Mouse (Mus musculus) intestine, embryonic 16.5 days (tissue): Measurements from ENCODE around the gene Brpf1. TPM values are rescaled to one million over a fixed set of nuclear protein-coding genes. Genes with fewer than 3 reads are reported as not detected.
A peak's percentile ranks its signal among the peaks of the same experiment; 100 is the strongest.
"Not testable (repeated sequence)": the region's sequence is repeated elsewhere in the genome, so short reads cannot be mapped to it uniquely, and the experiment has no call there.

Source experiments
- ATAC-seq: fragments of 200-750 bp; cut with Nextera tagmentation; 2 replicates; pipeline ENCODE4 v1.8.0; 2017; ENCODE audit warnings: moderate TSS enrichment, moderate library complexity
- H3K27ac ChIP-seq: fragments of 300-500 bp; sonication (generic); 2 replicates; pipeline ENCODE4 v1.5.1; 2014; ENCODE audit warnings: mild to moderate bottlenecking, low read length
- H3K27me3 ChIP-seq: fragments of 300-500 bp; sonication (generic); replicated peaks from 2 replicates; pipeline ENCODE4 v1.6.1; 2014; ENCODE audit warnings: low read length, control low read depth, mixed read lengths; ENCODE audit not compliant: control insufficient read depth, insufficient read depth
- H3K36me3 ChIP-seq: fragments of 300-500 bp; sonication (generic); 2 replicates; pipeline ENCODE4 v1.6.1; 2014; ENCODE audit warnings: low read length, control low read depth; ENCODE audit not compliant: control insufficient read depth, insufficient read depth
- H3K4me1 ChIP-seq: fragments of 300-500 bp; sonication (generic); 2 replicates; pipeline ENCODE4 v1.6.1; 2014; ENCODE audit warnings: low read length, control low read depth, mixed read lengths; ENCODE audit not compliant: control insufficient read depth, insufficient read depth
- H3K4me2 ChIP-seq: fragments of 300-500 bp; sonication (generic); 2 replicates; pipeline ENCODE4 v1.6.1; 2014; ENCODE audit warnings: low read depth, low read length, control low read depth
- H3K4me3 ChIP-seq: fragments of 300-500 bp; sonication (generic); 2 replicates; pipeline ENCODE4 v1.5.1; 2014; ENCODE audit warnings: mild to moderate bottlenecking, low read length
- H3K9ac ChIP-seq: fragments of 300-500 bp; sonication (generic); 2 replicates; pipeline ENCODE4 v1.6.1; 2014; ENCODE audit warnings: low read depth, low read length
- H3K9me3 ChIP-seq: fragments of 300-500 bp; sonication (generic); 2 replicates; pipeline ENCODE4 v1.6.1; 2016; ENCODE audit warnings: low read length, control low read depth; ENCODE audit not compliant: control insufficient read depth
- WGBS: fragments of 180-500 bp; shearing (Covaris S2); extraction: QIAGEN DNeasy Blood & Tissue Kit; methylation state at CpG from one replicate; pipeline ENCODE4 v1.1.7; 2014; 5-methylcytosine and 5-hydroxymethylcytosine counted together
- polyA plus RNA-seq: library from polyadenylated mRNA; unstranded; fragments of >200 nt; fragmentation: Nextera tagmentation; extraction: Ambion mirVana; gene quantifications from 2 replicates; pipeline ENCODE4 v1.2.1, GENCODE M21; 2015

The Brpf1 gene
- polyA plus RNA-seq, 1 experiment from 2014 or later: 11.6 TPM

DNA sequence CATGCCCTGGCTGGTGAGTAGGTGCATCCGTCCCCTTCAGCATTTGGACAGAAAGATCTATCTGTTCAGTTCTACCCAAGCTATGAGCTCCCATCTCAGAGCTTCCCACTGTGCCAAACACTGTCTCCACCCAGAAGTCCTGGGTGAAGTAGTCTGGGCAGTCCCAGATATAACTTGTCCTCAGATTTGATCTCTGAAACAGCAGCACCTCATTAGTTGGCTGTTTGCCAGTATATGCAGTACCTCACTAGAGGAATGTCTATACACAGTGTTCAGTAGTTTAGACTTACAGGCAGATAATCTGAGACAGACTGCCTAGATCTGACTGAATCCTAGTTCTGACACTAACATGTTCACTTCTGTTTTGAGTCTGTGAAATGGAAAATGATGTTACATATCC is 22.5 kb downstream of the Brpf1 start:
- Histone ChIP-seq H3K9ac (no peak overlapping the region), H3K4me3 (no peak overlapping the region), H3K4me1 (peaks cover 9% of the 10 kb centered on the region; the same call in 1 of the 2 replicates), H3K27me3 (no peaks in the 10 kb centered on the region), H3K9me3 (no peaks in the 10 kb centered on the region), H3K4me2 (no peak overlapping the region), H3K36me3 (peaks cover 4% of the 10 kb centered on the region), H3K27ac (no peak overlapping the region)
- 87% methylated on average over 1 of the region's 1 CpGs for WGBS
- ATAC-seq: no peak

DNA sequence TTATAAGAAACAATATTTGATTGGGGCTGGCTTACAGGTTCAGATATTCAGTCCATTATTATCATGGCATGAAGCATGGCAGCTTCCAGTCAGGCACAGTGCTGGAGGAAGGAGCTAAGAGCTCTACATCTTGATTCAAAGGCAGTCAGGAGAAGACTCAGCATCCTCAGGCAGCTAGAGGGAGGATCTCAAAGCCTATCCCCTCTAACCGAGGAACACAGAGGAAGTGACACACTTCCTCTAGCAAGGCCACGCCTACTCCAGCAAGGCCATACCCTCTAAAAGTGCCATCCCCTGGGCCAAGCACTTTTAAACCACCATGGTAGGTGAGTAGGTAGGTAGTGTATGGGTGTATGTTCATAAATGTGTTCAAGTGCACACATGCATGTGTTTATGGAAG is 23.6 kb downstream of the Brpf1 start:
- H3K4me1 ChIP-seq: peaks cover 5% of the 10 kb centered on the region; the same call in 1 of the 2 replicates
- no peak overlapping the region for H3K4me3 ChIP-seq
- peaks cover 3% of the 10 kb centered on the region; the same call in 1 of the 2 replicates for H3K36me3 ChIP-seq
- H3K9ac ChIP-seq: no peak overlapping the region
- no peak overlapping the region for H3K4me2 ChIP-seq
- no peaks in the 10 kb centered on the region for H3K9me3 ChIP-seq
- ATAC-seq: no peak
- WGBS: 48% methylated on average over 2 of the region's 2 CpGs
- H3K27me3 ChIP-seq: no peaks in the 10 kb centered on the region
- H3K27ac ChIP-seq: no peak overlapping the region

DNA sequence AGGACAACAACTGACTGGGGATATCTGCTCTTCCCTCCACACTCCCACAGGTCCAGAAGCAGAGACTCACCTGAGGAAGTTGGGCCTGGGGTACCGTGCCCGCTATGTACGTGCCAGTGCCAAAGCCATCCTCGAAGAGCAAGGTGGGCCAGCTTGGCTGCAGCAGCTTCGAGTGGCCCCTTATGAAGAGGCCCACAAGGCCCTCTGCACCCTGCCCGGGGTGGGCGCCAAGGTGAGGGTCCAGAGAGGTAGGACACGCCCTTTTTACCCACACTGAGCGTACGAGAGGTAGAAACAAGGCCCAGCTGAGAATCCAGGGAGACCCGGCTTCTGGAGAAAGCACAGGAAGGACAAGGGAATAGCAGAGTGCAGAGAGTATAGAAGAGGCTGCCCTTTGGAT is 24.8 kb downstream of the Brpf1 start:
- no peak overlapping the region for H3K4me2 ChIP-seq
- H3K4me3 ChIP-seq: no peak overlapping the region
- H3K4me1 ChIP-seq: no peaks in the 10 kb centered on the region
- ATAC-seq: no peak
- H3K9me3 ChIP-seq: no peaks in the 10 kb centered on the region
- no peaks in the 10 kb centered on the region for H3K27me3 ChIP-seq
- peaks cover 3% of the 10 kb centered on the region; the same call in 1 of the 2 replicates for H3K36me3 ChIP-seq
- no peak overlapping the region for H3K27ac ChIP-seq
- 92% methylated on average over 11 of the region's 11 CpGs for WGBS
- H3K9ac ChIP-seq: no peak overlapping the region

DNA sequence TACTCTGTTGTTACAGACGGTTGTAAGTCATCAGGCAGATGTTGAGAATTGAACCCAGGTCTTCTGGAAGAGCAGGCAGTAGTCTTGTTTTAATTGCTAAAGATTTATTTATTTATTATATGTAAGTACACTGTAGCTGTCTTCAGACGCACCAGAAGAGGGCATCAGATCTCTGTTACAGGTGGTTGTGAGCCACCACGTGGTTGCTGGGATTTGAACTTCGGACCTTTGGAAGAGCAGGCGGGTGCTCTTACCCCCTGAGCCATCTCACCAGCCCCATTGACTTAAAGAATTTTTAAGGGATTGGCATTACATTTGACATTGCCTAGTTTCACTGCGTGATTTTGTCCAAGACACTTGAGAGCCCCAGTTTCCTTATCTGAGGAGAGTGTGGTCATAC is 25.8 kb downstream of the Brpf1 start:
- H3K4me3 ChIP-seq, H3K4me2 ChIP-seq, H3K36me3 ChIP-seq, H3K9ac ChIP-seq, H3K9me3 ChIP-seq, H3K27me3 ChIP-seq, H3K4me1 ChIP-seq: not testable (repeated sequence)
- 0 out of 2 replicates have a peak overlapping the region, but pooled peaks have one; percentile 34 for H3K27ac ChIP-seq
- peak; percentile 43; the same call in 1 of the 2 replicates for ATAC-seq
- WGBS: 64% methylated on average over 6 of the region's 6 CpGs

DNA sequence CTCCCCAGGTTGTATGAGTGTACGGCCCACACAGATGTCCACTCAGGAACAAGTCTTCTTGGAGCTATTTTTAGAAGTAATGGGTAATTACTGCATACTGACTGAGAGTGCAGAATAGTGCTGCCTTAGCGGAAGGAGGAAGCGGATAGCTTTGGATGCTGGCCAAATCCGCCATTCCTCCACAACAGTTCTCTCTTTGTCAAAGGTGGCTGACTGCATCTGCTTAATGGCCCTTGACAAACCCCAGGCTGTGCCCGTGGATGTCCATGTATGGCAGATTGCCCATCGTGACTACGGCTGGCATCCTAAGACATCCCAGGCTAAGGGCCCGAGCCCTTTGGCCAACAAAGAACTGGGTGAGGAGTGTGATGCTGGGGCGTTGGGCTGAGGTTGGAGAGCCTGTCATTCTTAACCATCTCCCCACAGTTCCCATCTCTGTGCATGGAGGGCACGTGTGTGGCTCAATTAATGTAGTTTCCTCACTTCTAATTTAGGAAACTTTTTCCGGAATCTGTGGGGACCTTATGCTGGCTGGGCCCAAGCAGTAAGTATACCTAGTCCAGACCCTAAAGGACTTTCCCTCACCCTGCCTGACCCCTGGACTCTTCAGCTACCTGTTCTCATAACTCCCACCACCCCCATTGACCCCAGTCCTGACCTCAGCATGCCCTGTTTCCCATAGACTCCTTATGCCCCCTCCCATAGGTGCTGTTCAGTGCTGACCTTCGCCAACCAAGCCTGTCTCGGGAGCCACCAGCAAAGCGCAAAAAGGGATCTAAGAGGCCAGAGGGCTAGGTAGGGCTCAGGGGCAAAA is 26.4 kb downstream of the Brpf1 start:
- Histone ChIP-seq H3K4me1 (no peaks in the 10 kb centered on the region), H3K4me2 (no peak overlapping the region), H3K9ac (no peak overlapping the region), H3K9me3 (no peaks in the 10 kb centered on the region), H3K27ac (peak overlapping the region; percentile 34), H3K36me3 (peaks cover 3% of the 10 kb centered on the region; the same call in 1 of the 2 replicates), H3K4me3 (no peak overlapping the region), H3K27me3 (no peaks in the 10 kb centered on the region)
- 56% methylated on average over 14 of the region's 14 CpGs for WGBS
- ATAC-seq: peak; percentile 82

DNA sequence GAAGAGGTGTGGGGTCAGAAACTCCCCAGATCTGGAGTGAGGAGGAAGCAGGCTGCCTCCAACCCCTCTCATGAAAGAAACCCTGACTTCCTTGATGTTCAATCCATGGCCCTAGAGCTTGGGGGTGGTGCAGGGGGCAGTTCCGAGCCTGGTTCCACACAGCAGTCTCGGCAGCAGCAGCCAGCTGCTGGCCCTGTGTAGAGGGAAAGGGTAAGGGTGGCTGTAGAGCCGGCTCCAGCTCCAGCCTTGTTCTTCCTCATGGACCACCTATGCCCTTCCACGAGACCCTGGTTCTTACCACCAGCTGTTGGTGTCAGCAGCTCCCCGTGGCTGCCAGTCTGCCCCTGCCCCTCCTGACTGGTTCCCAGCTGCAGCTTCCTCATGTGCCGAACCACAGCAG is 27.3 kb downstream of the Brpf1 start:
- no peak overlapping the region for H3K4me3 ChIP-seq
- no peaks in the 10 kb centered on the region for H3K27me3 ChIP-seq
- H3K27ac ChIP-seq: no peak overlapping the region
- 69% methylated on average over 6 of the region's 6 CpGs for WGBS
- H3K9me3 ChIP-seq: no peaks in the 10 kb centered on the region
- no peak overlapping the region for H3K9ac ChIP-seq
- peaks cover 3% of the 10 kb centered on the region; the same call in 1 of the 2 replicates for H3K36me3 ChIP-seq
- no peaks in the 10 kb centered on the region for H3K4me1 ChIP-seq
- ATAC-seq: no peak
- H3K4me2 ChIP-seq: no peak overlapping the region

DNA sequence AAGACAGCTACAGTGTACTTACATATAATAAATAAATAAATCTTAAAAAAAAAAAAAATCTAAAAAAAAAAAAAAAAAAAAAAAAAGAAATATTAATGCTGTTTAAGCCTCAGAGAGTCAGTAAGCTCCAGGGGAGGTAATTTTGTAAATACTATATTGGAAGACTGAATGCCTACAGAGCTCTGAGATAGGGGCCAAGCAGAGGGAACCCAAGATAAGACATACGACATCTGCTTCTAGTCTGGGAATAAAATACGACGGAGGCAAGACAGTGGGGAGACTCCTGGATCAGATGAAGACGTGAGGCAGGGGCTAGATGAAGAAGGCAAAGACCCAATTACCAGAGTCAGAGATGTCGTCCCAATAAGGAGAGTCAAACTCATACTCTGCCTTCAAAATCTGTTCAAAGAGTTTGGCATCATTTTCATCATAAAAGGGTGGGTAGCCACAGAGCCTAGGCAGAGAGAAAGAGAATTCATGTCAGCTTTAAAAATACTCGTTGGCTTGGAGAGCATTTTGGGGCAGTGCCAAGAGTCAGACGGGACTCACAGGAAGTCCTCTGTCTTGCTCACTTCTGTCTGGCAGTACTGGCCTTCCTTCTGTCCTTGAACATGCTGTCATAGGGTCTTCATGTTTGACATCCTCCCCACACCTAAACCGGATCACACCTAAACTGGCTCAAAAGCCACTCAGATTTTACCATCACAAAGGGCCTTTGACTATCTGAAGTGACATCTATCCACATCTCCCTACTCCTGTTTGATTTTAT is 30.1 kb downstream of the Brpf1 start:
- no peak for ATAC-seq
- no peak overlapping the region for H3K27ac ChIP-seq
- H3K4me2 ChIP-seq: no peak overlapping the region
- peaks cover 3% of the 10 kb centered on the region; the same call in 1 of the 2 replicates for H3K36me3 ChIP-seq
- 60% methylated on average over 8 of the region's 8 CpGs for WGBS
- no peaks in the 10 kb centered on the region for H3K9me3 ChIP-seq
- H3K9ac ChIP-seq: no peak overlapping the region
- no peaks in the 10 kb centered on the region for H3K27me3 ChIP-seq
- H3K4me3 ChIP-seq: no peak overlapping the region
- H3K4me1 ChIP-seq: peaks cover 3% of the 10 kb centered on the region; the same call in 1 of the 2 replicates

DNA sequence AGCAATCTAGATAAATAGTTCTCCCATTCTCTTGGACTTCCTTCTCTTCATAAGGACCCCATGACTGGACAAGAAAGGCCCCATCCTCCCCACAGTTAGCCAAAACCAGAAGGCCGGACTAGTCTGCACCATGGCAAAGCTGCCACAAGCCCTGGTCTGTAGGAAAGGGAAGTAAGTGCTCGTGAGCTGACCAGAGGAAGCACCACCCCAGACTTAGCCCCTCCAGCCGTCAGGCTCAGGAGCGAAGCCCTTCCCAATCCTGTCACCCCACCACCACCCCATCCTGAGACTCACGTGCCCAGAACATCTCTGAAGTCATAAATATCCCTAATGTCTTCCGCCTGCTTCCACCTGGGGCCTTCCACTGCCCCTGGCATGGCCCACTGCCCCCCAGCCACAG is 34.6 kb downstream of the Brpf1 start:
- Histone ChIP-seq H3K4me3 (no peak overlapping the region), H3K27ac (peak overlapping the region; percentile 41; the same call in 1 of the 2 replicates), H3K4me2 (0 out of 2 replicates have a peak overlapping the region, but pooled peaks have one; percentile 92), H3K9me3 (no peaks in the 10 kb centered on the region), H3K36me3 (0 out of 2 replicates have a peak, but pooled peaks cover 3% of the 10 kb centered on the region), H3K9ac (peak overlapping the region; percentile 33; the same call in 1 of the 2 replicates), H3K27me3 (no peaks in the 10 kb centered on the region), H3K4me1 (peaks cover 19% of the 10 kb centered on the region)
- 74% methylated on average over 6 of the region's 6 CpGs for WGBS
- ATAC-seq: no peak

DNA sequence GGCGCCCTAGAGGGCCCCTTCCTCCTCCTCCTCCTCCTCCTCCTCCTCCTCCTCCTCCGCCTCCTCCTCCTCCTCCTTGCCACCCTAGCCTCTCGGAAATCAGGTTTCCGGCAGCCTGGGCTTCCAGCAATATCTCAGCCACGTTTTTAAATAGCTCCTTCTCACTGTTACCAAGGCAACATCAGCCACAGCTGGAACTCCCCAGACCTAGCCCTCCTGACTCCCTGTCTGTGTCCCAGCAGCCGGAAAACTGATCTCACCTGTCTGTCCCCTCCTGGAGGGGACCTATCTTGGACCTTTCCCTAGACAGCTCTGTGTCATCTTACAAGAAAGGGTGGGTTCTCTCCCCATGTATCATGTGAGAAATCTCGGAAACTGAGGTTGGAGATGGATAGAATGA is 35.4 kb downstream of the Brpf1 start:
- WGBS: 35% methylated on average over 5 of the region's 7 CpGs
- H3K9ac ChIP-seq: peak overlapping the region; percentile 30; the same call in 1 of the 2 replicates
- H3K36me3 ChIP-seq: 0 out of 2 replicates have a peak, but pooled peaks cover 3% of the 10 kb centered on the region
- H3K4me2 ChIP-seq: peak overlapping the region; percentile 92
- no peaks in the 10 kb centered on the region for H3K27me3 ChIP-seq
- no peak for ATAC-seq
- peak overlapping the region; percentile 79 for H3K4me3 ChIP-seq
- H3K4me1 ChIP-seq: peaks cover 19% of the 10 kb centered on the region
- H3K27ac ChIP-seq: no peak overlapping the region
- no peaks in the 10 kb centered on the region for H3K9me3 ChIP-seq
